Mouse (Mus musculus): ENCODE measurements around the gene Cpe. TPM values are rescaled to one million over a fixed set of nuclear protein-coding genes. Genes with fewer than 3 reads are reported as not detected.
A peak's percentile ranks its signal among the peaks of the same experiment; 100 is the strongest.

Cpe gene
- total and polyA plus RNA-seq, 2 experiments from 2014 or later: 704 to 1,088 TPM

GRCm38 (mm10) chr8:64613663-64614062 lies 79.2 kb downstream of the Cpe start:
- no peaks in the 10 kb centered on the region for H3K27me3 ChIP-seq (ENCODE audit: insufficient read depth, low read length)
- DNase-seq (ENCODE audit: low spot score) (no peak), ATAC-seq (no peak)
- WGBS: 66% methylated on average over 5 of the region's 5 CpGs
- no peak overlapping the region for H3K4me2 ChIP-seq (ENCODE audit: low read depth, low read length)
- H3K9me3 ChIP-seq (ENCODE audit: low read length): no peaks in the 10 kb centered on the region
- no peak overlapping the region for H3K4me3 ChIP-seq (ENCODE audit: low read length)
- peaks cover 17% of the 10 kb centered on the region for H3K36me3 ChIP-seq (ENCODE audit: insufficient read depth, low read length)
- TF ChIP-seq CTCF (IDR thresholded peaks at IDR 0.05; ENCODE audit: low read depth): no peak
- H3K9ac ChIP-seq (replicated peaks; ENCODE audit: low read length): no peak overlapping the region
- H3K4me1 ChIP-seq (ENCODE audit: insufficient read depth, low read length): no peaks in the 10 kb centered on the region
- H3K27ac ChIP-seq: no peak overlapping the region

- Histone ChIP-seq H3K4me2 (ENCODE audit: low read depth, low read length) (no peak overlapping the region), H3K27me3 (ENCODE audit: insufficient read depth, low read length) (no peaks in the 10 kb centered on the region), H3K27ac (no peak overlapping the region), H3K4me3 (ENCODE audit: low read length) (no peak overlapping the region), H3K9me3 (ENCODE audit: low read length) (no peaks in the 10 kb centered on the region), H3K36me3 (ENCODE audit: insufficient read depth, low read length) (peaks cover 22% of the 10 kb centered on the region), H3K9ac (replicated peaks; ENCODE audit: low read length) (no peak overlapping the region), H3K4me1 (ENCODE audit: insufficient read depth, low read length) (no peaks in the 10 kb centered on the region)
- WGBS: 64% methylated on average over 11 of the region's 11 CpGs
- no peak for ATAC-seq
- no peak for DNase-seq (ENCODE audit: low spot score)
- no peak for TF ChIP-seq CTCF (IDR thresholded peaks at IDR 0.05; ENCODE audit: low read depth)
Measured at GRCm38 (mm10) chr8:64611210-64611974, 81.5 kb downstream of the Cpe start.

- Histone ChIP-seq H3K4me1 (ENCODE audit: insufficient read depth, low read length) (no peaks in the 10 kb centered on the region), H3K9ac (replicated peaks; ENCODE audit: low read length) (no peak overlapping the region), H3K9me3 (ENCODE audit: low read length) (no peaks in the 10 kb centered on the region), H3K4me2 (ENCODE audit: low read depth, low read length) (no peak overlapping the region), H3K27ac (no peak overlapping the region), H3K4me3 (ENCODE audit: low read length) (no peak overlapping the region), H3K36me3 (ENCODE audit: insufficient read depth, low read length) (peaks cover 25% of the 10 kb centered on the region), H3K27me3 (ENCODE audit: insufficient read depth, low read length) (no peaks in the 10 kb centered on the region)
- 91% methylated on average over 16 of the region's 16 CpGs for WGBS
- TF ChIP-seq CTCF (IDR thresholded peaks at IDR 0.05; ENCODE audit: low read depth): no peak
- ATAC-seq: no peak
- DNase-seq (ENCODE audit: low spot score): no peak
Measured at GRCm38 (mm10) chr8:64608931-64609330, 83.9 kb downstream of the Cpe start.

DNA sequence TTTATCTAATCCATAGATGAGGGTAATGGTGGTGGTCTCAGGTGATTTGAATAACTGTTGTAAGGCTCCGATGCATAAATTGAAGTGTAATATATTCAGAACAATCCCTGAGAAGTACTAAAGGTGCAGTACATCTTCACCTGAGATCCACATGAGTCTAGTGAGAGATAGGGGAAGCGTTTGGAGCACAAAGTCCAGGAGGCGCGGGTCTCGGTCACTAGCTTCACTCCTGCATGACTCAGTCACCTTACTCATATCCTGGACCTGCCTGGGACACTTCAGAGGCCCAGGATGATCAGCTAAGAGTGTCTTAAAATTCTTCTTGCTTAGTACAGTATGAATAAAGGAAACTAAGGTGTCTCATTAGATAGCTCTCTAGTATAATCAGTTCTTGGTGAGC lies 86.8 kb downstream of the Cpe start:
- H3K27me3 ChIP-seq (ENCODE audit: insufficient read depth, low read length): no peaks in the 10 kb centered on the region
- H3K36me3 ChIP-seq (ENCODE audit: insufficient read depth, low read length): peaks cover 27% of the 10 kb centered on the region
- ATAC-seq: no peak
- H3K9ac ChIP-seq (replicated peaks; ENCODE audit: low read length): no peak overlapping the region
- no peaks in the 10 kb centered on the region for H3K4me1 ChIP-seq (ENCODE audit: insufficient read depth, low read length)
- H3K27ac ChIP-seq: no peak overlapping the region
- no peak for DNase-seq (ENCODE audit: low spot score)
- 99% methylated on average over 5 of the region's 5 CpGs for WGBS
- no peaks in the 10 kb centered on the region for H3K9me3 ChIP-seq (ENCODE audit: low read length)
- no peak overlapping the region for H3K4me3 ChIP-seq (ENCODE audit: low read length)
- H3K4me2 ChIP-seq (ENCODE audit: low read depth, low read length): no peak overlapping the region
- TF ChIP-seq CTCF (IDR thresholded peaks at IDR 0.05; ENCODE audit: low read depth): no peak

- no peak overlapping the region for H3K4me3 ChIP-seq (ENCODE audit: low read length)
- H3K27me3 ChIP-seq (ENCODE audit: insufficient read depth, low read length): no peaks in the 10 kb centered on the region
- no peak for TF ChIP-seq CTCF (IDR thresholded peaks at IDR 0.05; ENCODE audit: low read depth)
- H3K9ac ChIP-seq (replicated peaks; ENCODE audit: low read length): no peak overlapping the region
- peaks cover 23% of the 10 kb centered on the region; the same call in 1 of the 2 replicates for H3K36me3 ChIP-seq (ENCODE audit: insufficient read depth, low read length)
- H3K4me2 ChIP-seq (ENCODE audit: low read depth, low read length): no peak overlapping the region
- WGBS: 74% methylated on average over 4 of the region's 4 CpGs
- ATAC-seq: no peak
- DNase-seq (ENCODE audit: low spot score): no peak
- no peak overlapping the region for H3K27ac ChIP-seq
- no peaks in the 10 kb centered on the region for H3K9me3 ChIP-seq (ENCODE audit: low read length)
- H3K4me1 ChIP-seq (ENCODE audit: insufficient read depth, low read length): no peaks in the 10 kb centered on the region
Measured at GRCm38 (mm10) chr8:64598206-64598605, 94.6 kb downstream of the Cpe start.

- Histone ChIP-seq H3K9ac (replicated peaks; ENCODE audit: low read length) (no peak overlapping the region), H3K4me2 (ENCODE audit: low read depth, low read length) (no peak overlapping the region), H3K4me3 (ENCODE audit: low read length) (no peak overlapping the region), H3K36me3 (ENCODE audit: insufficient read depth, low read length) (peaks cover 22% of the 10 kb centered on the region; the same call in 1 of the 2 replicates), H3K4me1 (ENCODE audit: insufficient read depth, low read length) (no peaks in the 10 kb centered on the region), H3K27ac (no peak overlapping the region), H3K27me3 (ENCODE audit: insufficient read depth, low read length) (no peaks in the 10 kb centered on the region), H3K9me3 (ENCODE audit: low read length) (no peaks in the 10 kb centered on the region)
- TF ChIP-seq CTCF (IDR thresholded peaks at IDR 0.05; ENCODE audit: low read depth): peak; percentile 87
- 45% methylated on average over 21 of the region's 21 CpGs for WGBS
- DNase-seq (ENCODE audit: low spot score): peak; percentile 82
- ATAC-seq: peak; percentile 69; the same call in 1 of the 2 replicates
Measured at GRCm38 (mm10) chr8:64597042-64597970, 95.5 kb downstream of the Cpe start.
